In genomic region chr19:55865774-55866578, GRCm38 (mm10) we compare ENCODE assay signal across 12 mouse cellular contexts.
DNase-seq lines count a peak whose midpoint lies in the region; ATAC-seq and TF ChIP-seq lines count a peak whose summit lies in the region.
"Had no signal": no experiment of that assay in that cellular context is flagged by ENCODE, and none has a peak within 500 bp of the region (broad histone marks: within the 10 kb centered on the region; RNA-seq: fewer than 3 reads in every experiment).

No protein-coding gene starts in this region.

- 70% methylated on average over 13 of the region's 13 CpGs for WGBS in intestine, embryonic 15.5 days

- DNase-seq in A20 (ENCODE audit: low read depth, low spot score) (peak; percentile 84), CH12.LX (ENCODE audit: extremely low read depth) (peak; percentile 40)
- DNase-seq in monocyte, adult 2 months (ENCODE audit: low read depth in 1 of 2, low spot score in 2 of 2), result peak; percentile 28 to 33
- DNase-seq in layer of hippocampus, postnatal 10 days (ENCODE audit: low spot score in 2 of 2), result no peak
- DNase-seq in layer of hippocampus, adult 9-10 months (ENCODE audit: low spot score), result no peak
- no peak for DNase-seq in right cerebral cortex, postnatal 36 days (ENCODE audit: low spot score in 2 of 2)
- DNase-seq: cerebellum, adult 11-12 months; left cerebral cortex, postnatal 4 days; right cerebral cortex, postnatal 25 days had no signal

- no peaks in the 10 kb centered on the region for H3K36me3 ChIP-seq in CH12.LX (replicated peaks in 1 of 2; ENCODE audit: control insufficient read depth in 1 of 2, insufficient read depth in 1 of 2, low read length in 1 of 2)
- no peaks in the 10 kb centered on the region; the same call in 1 of the 2 replicates for H3K36me3 ChIP-seq in intestine, embryonic 15.5 days
- H3K36me3 ChIP-seq: midbrain, embryonic 15.5 days had no signal

- dilution Hi-C loops in CH12.LX (cut with MboI; ENCODE audit: extremely low pct_ligation_motif_present, extremely low pct_unique_long_range_greater_than_20kb, low sequenced_read_pairs), result no loop called here

- TF ChIP-seq EP300 in CH12.LX (IDR thresholded peaks at IDR 0.05; ENCODE audit: low read length), result peak; percentile 75

- peaks cover 7 to 12% of the 10 kb centered on the region in 2 experiments; a peak in 3 of 4 replicates for H3K4me1 ChIP-seq in CH12.LX (ENCODE audit: control insufficient read depth in 1 of 2, insufficient read depth in 2 of 2)
- peaks cover 29% of the 10 kb centered on the region; the same call in 1 of the 2 replicates for H3K4me1 ChIP-seq in intestine, embryonic 15.5 days (replicated peaks)

- TF ChIP-seq POLR2A in CH12.LX (IDR thresholded peaks at IDR 0.05; ENCODE audit: low read depth, low read length), result no peak

- peak overlapping the region; percentile 85; the same call in 1 of the 2 replicates for H3K4me2 ChIP-seq in CH12.LX (ENCODE audit: insufficient read depth, low read depth, poor library complexity, severe bottlenecking)
- no peak overlapping the region for H3K4me2 ChIP-seq in intestine, embryonic 15.5 days (replicated peaks)
- H3K4me2 ChIP-seq: midbrain, embryonic 15.5 days had no signal

- no peak overlapping the region for H3K27ac ChIP-seq in CH12.LX (ENCODE audit: insufficient read depth, low read depth)
- peak overlapping the region; percentile 49; the same call in 1 of the 2 replicates for H3K27ac ChIP-seq in intestine, embryonic 15.5 days
- H3K27ac ChIP-seq: kidney, postnatal 0 days; midbrain, embryonic 15.5 days had no signal

- H3K79me2 ChIP-seq in CH12.LX (replicated peaks; ENCODE audit: control insufficient read depth, extremely low read depth, insufficient read depth, poor library complexity, severe bottlenecking), result no peaks in the 10 kb centered on the region

- peaks cover 86% of the 10 kb centered on the region for H3K27me3 ChIP-seq in CH12.LX (replicated peaks)
- H3K27me3 ChIP-seq in intestine, embryonic 15.5 days (replicated peaks), result no peaks in the 10 kb centered on the region
- H3K27me3 ChIP-seq: midbrain, embryonic 15.5 days had no signal

- no peak; the same call in none of the 2 replicates for TF ChIP-seq RAD21 in CH12.LX (IDR thresholded peaks at IDR 0.05; ENCODE audit: low read depth, low read length)

- H3K9me3 ChIP-seq in CH12.LX (replicated peaks; ENCODE audit: low read length), result no peaks in the 10 kb centered on the region
- no peaks in the 10 kb centered on the region for H3K9me3 ChIP-seq in intestine, embryonic 15.5 days
- H3K9me3 ChIP-seq: midbrain, embryonic 15.5 days had no signal

- H3K9ac ChIP-seq in CH12.LX (ENCODE audit: insufficient read depth, low read depth), result no peak overlapping the region
- H3K9ac ChIP-seq in intestine, embryonic 15.5 days, result no peak overlapping the region
- H3K9ac ChIP-seq: midbrain, embryonic 15.5 days had no signal

- H3K4me3 ChIP-seq in CH12.LX (replicated peaks in 1 of 3; ENCODE audit: low read depth in 2 of 3, low read length in 2 of 3, poor library complexity in 1 of 3), result no peak overlapping the region
- no peak overlapping the region for H3K4me3 ChIP-seq in intestine, embryonic 15.5 days (replicated peaks)
- H3K4me3 ChIP-seq: midbrain, embryonic 15.5 days had no signal

- ATAC-seq in intestine, embryonic 15.5 days, result peak; percentile 76
- ATAC-seq: midbrain, embryonic 15.5 days had no signal

- peak in 1 of 2 experiments; percentile 34; a peak in 2 of 4 replicates for TF ChIP-seq CTCF in CH12.LX (conservative IDR thresholded peaks at IDR 0.05 in 1 of 2, IDR thresholded peaks at IDR 0.05 in 1 of 2; ENCODE audit: low read depth in 2 of 2, low read length in 2 of 2)

- in situ Hi-C loops in CH12.LX (cut with MboI; ENCODE audit: low pct_ligation_motif_present, low pct_unique_long_range_greater_than_20kb, low sequenced_read_pairs), result no loop called here

TF ChIP-seq in CH12.LX, 34 proteins besides CTCF, POLR2A, EP300 and RAD21:
- TF ChIP-seq ZC3H11A (IDR thresholded peaks at IDR 0.05; ENCODE audit: low read depth, low read length), result no peak
- peak; percentile 78 for TF ChIP-seq IRF4 (IDR thresholded peaks at IDR 0.05; ENCODE audit: low read depth, low read length)
- TF ChIP-seq JUND (conservative IDR thresholded peaks at IDR 0.05; ENCODE audit: low read depth, low read length), result no peak
- peak; percentile 49 for TF ChIP-seq BHLHE40 (IDR thresholded peaks at IDR 0.05; ENCODE audit: low read depth, low read length)
- TF ChIP-seq CHD2 (IDR thresholded peaks at IDR 0.05; ENCODE audit: low read length), result no peak

Comparison
In these comparisons a context has a peak if more than half of its experiments do, and no peak if none do; other contexts are left out.
1. DNase-seq: peak in A20 (single experiment), CH12.LX (single experiment) and monocyte, adult 2 months (2 of 2); none in layer of hippocampus, postnatal 10 days (0 of 2), layer of hippocampus, adult 9-10 months (single experiment) and right cerebral cortex, postnatal 36 days (0 of 2).